Mouse (Mus musculus) adrenal gland, postnatal 10 days (tissue): ENCODE results near the gene Gm826. TPM values are rescaled to one million over a fixed set of nuclear protein-coding genes. Genes with fewer than 3 reads are reported as not detected.

Source experiments
- DNase-seq: peaks from one replicate; pipeline ENCODE4 v3.0.0; 2021; ENCODE audit warnings: mixed read lengths
- long read RNA-seq, 2 experiments: library from polyadenylated mRNA; stranded (forward); transcript quantifications; one replicate each; pipeline ENCODE4 v2.0.0; 2021
- total RNA-seq, 2 experiments: library from RNA; stranded (reverse); gene quantifications; 2 replicates each; pipeline ENCODE4 v1.2.3; 2021

Gm826 gene
- total RNA-seq, result 1 to 10 TPM; 2.1 to 2.2 TPM
- long read RNA-seq, experiment 1, partial matches to known transcripts, result 1 of 7 reads
- long read RNA-seq, experiment 1, other reads (novel, unspliced or antisense), result 5 of 7 reads
- long read RNA-seq, experiment 2, partial matches to known transcripts, result 0 of 4 reads
- long read RNA-seq, experiment 2, other reads (novel, unspliced or antisense), result 3 of 4 reads

GRCm38 (mm10) chr2:160334111-160334661 lies at the start of gene Gm826:
Gene Gm826 (minus strand): TSS chr2:160334162.
- peak; percentile 60 for DNase-seq

DNA sequence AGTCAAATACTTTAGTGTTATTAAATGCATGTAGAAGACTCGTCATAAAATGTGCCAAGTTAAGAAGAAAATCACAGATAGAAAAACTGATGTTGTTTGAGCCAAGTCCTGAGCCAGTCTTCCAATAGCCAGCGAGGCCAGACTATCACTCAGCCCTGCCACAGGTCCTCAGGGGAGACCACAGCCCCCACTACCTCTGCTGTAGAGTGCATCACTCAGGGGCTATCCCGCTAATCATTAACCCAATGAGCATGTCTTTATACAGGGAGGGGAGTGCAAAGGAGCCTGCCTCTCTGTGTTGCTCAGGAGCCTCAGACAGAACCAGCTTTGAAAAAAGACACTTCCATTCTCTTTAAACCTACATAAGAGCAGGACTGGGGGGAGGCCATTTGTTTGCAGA lies 49.5 kb upstream of the Gm826 start:
- no peak for DNase-seq

GRCm38 (mm10) chr2:160378271-160378670 lies 44.3 kb upstream of the Gm826 start:
- DNase-seq, result peak; percentile 73

GRCm38 (mm10) chr2:160376236-160376635 lies 42.3 kb upstream of the Gm826 start:
- no peak for DNase-seq

- DNase-seq, result no peak
These were observed 35.9 kb upstream of the Gm826 start for GRCm38 (mm10) chr2:160369653-160370420.

- DNase-seq, result no peak
These were observed 34.7 kb upstream of the Gm826 start for GRCm38 (mm10) chr2:160368422-160369357.

GRCm38 (mm10) chr2:160367448-160368208 lies 33.7 kb upstream of the Gm826 start:
- peak; percentile 94 for DNase-seq

DNA sequence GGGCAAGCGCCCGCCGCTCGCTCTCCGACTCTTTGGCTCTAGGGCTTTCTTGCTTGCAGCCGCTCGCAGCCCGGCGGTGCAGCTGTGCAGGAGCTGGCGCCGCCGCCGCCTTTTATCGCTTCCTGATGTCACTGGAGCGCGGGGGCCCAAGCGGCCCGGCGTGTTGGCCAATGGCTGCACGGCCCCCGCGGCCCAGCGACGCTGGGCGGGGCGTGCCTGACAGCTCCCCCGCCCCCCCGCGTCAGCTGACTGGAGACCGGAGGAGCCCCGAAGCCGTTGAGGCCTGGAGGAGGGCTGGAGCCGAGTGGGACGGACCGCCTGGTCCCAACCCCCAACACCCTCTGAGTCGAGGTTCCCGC lies 33.0 kb upstream of the Gm826 start, which contains the start of gene Mafb:
Gene Mafb, minus strand, starts transcription at position 86 of the 359 bp plus-strand sequence.
- peak; percentile 97 for DNase-seq

- DNase-seq, result no peak
These were observed 32.4 kb upstream of the Gm826 start for GRCm38 (mm10) chr2:160366111-160366979.

DNA sequence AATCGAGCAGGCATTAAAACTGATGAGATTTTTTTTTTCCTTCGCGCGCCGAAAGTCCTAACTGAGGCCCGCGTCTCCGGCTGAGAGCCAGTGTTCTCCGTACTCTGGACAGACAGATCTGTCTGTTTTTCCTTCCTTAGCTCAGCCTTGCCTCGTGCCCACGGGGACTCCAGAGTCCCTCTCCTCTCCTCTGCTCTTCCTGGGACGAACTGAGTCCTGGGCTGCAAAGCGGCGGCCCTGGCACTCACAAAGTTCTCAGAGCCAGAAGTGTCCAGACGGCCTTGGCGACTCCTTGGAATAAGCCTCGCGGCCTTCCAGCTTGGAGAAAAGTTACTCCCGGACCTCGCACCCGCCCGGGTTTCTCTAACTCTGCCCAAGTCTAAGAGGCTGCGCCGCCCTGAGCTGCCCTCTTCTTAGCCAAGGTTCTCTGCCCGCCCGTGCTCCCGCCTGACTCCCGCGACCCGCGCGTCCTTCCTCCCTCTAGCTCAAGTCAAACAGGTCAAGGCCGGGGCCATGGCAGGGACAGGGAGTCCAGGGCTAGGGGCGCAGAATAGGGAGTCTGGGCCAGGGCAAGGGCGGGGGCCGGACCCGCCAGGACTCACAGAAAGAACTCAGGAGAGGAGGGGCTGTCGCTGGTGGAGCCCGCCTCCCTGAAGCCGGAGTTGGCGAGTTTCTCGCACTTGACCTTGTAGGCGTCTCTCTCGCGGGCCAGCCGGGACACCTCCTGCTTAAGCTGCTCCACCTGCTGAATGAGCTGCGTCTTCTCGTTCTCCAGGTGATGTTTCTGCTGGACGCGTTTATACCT lies 31.3 kb upstream of the Gm826 start:
- peak; percentile 72 for DNase-seq

- no peak for DNase-seq
These were observed 30.7 kb upstream of the Gm826 start for GRCm38 (mm10) chr2:160364666-160365065.

DNA sequence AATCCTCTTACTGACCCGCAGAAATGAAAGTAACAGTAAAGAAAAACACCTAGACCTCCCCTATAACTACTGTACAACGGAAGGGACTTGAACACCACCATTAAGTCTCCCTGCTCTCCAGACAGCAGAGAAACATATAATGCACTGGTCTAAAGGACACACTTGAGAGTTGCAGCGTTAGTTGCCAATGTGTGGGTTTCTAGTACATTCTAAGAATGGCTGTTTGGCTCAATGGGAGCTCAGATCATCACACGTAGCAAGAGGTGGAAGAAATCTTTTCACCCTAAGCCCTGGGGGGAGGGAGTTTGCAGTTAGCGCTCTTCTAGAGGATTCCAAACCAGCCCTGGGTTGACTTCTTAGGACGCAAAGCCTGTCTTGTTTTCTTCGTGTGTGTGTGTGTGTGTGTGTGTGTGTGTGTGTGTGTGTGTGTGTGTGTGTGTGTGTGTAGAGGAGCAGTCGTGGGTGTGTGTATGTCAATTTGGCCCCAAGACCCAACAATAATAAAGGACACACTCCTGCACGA lies 30.2 kb upstream of the Gm826 start:
- no peak for DNase-seq

DNA sequence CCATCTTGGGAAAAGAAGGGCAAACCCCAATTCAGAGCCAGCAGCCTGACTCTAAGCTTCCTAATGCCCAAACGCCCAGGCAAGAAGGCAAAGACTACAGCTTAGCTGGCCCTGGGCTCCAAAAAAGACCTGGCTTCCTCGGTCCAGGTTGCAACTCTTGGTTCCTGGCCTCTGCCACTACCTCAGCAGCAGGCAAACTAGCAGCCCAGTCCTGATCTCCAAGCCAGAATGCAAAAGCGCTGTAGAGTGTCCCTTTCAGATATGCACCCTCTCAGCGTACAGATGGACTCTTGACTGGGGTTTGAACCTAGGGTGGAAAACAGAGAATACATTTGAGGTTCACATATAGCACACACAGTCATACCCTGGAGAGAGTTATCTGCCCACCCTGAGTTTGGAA lies 29.2 kb upstream of the Gm826 start:
- DNase-seq, result no peak

DNA sequence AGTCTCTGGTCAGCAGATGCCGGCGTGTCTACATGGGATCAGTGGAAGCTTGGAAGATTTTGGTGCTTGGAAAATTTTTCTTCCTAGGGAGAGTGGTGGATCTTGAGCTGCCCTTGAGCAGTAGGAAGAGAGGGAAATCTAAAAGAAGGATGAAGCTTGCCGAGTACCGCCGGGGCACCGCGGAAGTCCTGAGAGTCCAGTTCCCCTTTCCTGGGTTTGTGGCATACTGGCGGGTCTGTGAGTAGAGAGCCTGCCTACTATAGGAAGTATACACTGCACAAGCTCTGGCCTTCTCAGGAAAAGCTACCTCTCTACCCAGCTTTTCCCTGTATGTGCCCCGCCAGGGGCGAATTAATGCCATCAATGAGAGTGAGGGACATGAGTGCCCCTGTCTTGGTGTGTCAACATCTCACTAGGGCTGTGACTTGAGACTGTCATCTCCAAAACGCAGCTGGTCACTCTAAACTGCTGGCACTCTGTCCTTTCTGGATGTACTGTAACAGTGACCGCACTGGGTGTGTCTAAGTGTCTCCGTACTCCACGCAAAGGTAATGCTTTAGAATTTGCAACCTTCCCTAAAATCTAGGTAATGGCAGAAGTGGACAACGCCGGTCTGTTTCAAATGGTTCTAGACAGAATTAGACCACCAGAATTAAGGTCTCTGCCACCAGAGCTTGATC lies 27.6 kb upstream of the Gm826 start:
- DNase-seq, result no peak

GRCm38 (mm10) chr2:160360234-160360874 lies 26.4 kb upstream of the Gm826 start:
- DNase-seq, result no peak

- DNase-seq, result no peak
These were observed 24.9 kb upstream of the Gm826 start for GRCm38 (mm10) chr2:160358896-160359295.

DNA sequence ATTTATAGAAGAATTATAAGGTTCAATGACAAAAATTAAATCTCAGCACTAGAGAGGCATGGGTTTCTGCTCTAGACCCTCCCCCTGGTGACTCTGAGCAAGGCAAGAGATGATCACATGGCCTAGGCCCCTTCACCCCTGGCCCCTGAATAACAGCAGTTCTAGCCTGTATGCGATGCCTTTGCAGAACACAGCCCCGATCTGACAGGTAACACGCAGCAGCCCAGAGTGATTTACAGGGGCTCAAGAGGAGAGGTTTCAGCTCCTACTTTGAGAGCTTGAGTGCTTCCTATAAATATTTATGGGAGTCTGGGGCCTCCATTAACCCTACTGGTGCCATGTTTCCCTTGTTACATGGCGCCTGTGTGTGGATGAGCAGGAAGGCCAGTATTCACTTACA lies 23.5 kb upstream of the Gm826 start:
- no peak for DNase-seq

- DNase-seq, result peak; percentile 45
These were observed 22.2 kb upstream of the Gm826 start for GRCm38 (mm10) chr2:160356132-160356531.
